Mouse (Mus musculus) erythroblast, embryonic 14.5 days (primary cell): Measurements from ENCODE around the gene Tardbp.

ENCODE experiments used
- GATA1 ChIP-seq: IDR thresholded peaks from 2 replicates; pipeline ENCODE4 v1.6.1; 2012; ENCODE audit warnings: low read length, inconsistent platforms, mixed read lengths
- TAL1 ChIP-seq: IDR thresholded peaks from 3 replicates; pipeline ENCODE4 v1.6.1; 2012; ENCODE audit warnings: low read length, inconsistent platforms, mixed read lengths

GRCm38 (mm10) chr4:148625756-148626622 lies 830 bp downstream of the Tardbp start:
- no peak for TF ChIP-seq TAL1
- TF ChIP-seq GATA1: no peak
